Mouse (Mus musculus) left cerebral cortex, adult 18-20 months (tissue): ENCODE results near the gene Slc46a1. TPM values are rescaled to one million over a fixed set of nuclear protein-coding genes. Genes with fewer than 3 reads are reported as not detected.

Source experiments
- DNase-seq, 2 experiments: peaks; one replicate each; pipeline ENCODE4 v3.0.0; 2021 to 2022; ENCODE audit warnings: low spot score in 2 of 2, mixed read lengths in 1 of 2
- total RNA-seq, 2 experiments: library from RNA; stranded (reverse); gene quantifications; 2 replicates each; pipeline ENCODE4 v1.2.3; 2021

The Slc46a1 gene
- total RNA-seq, 2 experiments from 2014 or later, result 10.5 to 13.8 TPM

DNA sequence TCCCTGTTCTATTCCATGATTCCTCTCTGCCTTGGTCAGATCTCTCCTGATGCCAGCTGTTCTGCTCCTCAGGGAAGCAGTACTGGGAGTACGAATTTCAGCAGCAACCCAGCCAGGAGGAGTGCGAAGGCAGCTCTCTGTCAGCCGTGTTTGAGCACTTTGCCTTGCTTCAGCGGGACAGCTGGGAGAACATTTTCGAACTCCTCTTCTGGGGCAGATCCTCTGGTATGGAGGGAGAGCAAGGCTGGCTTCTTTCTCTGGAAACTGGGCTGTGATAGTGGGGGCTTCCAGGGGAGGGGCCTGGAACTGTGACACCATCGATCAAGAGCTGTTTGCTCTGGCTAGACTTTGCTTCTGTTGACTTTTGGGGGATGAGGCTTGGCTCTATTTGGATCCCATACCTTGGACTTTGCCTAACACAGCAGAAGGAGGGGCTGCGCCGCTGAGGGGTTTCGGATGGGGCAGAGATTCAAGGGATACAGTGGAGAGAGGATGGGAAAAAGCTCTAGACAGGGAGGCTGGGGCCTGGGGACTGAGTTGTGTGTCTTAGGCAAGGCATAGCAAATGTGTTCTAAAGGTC lies 35.2 kb downstream of the Slc46a1 start:
- no peak for DNase-seq

DNA sequence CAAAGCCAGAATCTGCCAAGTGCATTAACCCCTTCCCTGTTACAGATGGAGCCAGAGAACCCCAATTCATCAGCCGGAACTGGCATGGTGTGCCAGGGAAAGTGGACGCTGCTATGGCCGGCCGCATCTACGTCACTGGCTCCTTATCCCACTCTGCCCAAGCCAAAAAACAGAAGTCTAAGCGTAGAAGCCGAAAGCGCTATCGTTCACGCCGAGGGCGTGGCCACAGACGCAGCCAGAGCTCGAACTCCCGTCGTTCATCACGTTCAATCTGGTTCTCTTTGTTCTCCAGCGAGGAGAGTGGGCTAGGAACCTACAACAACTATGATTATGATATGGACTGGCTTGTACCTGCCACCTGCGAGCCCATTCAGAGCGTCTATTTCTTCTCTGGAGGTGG lies 36.0 kb downstream of the Slc46a1 start:
- no peak for DNase-seq

DNA sequence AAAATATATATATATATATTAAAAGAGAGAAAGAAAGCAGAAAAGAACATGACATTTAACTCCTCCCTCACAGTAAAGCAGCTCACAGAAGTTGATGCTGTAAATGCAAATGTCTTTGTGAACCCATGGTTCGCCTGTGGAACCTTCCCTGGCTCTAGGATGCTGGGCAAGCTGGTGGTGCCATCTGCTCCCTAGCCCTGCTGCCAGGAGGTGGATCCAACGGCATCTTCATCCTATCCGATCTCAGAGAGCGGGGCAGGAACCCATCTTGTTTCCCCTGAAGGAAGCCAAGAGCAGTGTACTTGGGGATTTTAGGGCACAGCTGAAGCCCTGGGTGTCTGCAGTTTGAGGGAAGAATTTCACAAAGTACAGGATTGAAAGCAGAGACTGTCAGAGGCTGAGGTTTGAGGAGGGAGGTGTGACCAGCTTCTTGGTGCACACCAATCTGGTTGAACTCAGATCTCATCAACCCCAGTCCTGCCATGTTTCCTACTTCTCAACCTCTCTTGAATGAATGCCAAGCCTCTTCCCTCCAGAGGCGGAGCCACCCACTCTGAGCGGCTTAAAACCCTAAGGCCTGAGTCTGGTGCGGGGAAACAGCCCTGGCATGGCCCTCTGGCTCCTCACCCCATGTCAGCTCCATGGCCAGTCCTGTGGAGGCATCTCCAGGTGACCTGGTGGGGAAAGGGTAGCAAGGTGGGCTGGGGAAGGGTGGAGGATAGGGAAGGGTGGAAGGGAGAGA lies 37.6 kb downstream of the Slc46a1 start, which contains the start of gene Sebox:
Gene Sebox, plus strand, starts transcription at position 539 of the 742 bp plus-strand sequence.
- no peak for DNase-seq

DNA sequence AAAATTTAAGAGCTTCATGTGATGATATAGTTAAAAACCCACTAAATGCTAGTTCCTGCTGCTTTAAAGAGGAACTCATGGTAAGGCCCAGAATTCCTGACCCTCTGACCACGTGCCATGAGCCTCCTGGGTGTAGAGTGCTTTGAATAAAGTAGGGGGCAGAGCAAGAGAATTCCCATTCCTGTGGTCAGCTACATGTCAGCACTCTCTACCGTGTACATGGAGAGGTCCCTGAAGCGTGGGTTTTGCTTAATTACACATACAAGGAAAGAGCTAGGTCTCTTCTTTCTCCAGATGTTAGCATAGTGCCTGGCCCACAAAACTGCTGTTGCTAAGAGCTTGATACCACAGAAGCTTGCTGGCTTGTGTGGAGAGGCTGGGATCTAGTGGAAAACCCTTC lies 39.9 kb downstream of the Slc46a1 start:
- DNase-seq, result no peak

DNA sequence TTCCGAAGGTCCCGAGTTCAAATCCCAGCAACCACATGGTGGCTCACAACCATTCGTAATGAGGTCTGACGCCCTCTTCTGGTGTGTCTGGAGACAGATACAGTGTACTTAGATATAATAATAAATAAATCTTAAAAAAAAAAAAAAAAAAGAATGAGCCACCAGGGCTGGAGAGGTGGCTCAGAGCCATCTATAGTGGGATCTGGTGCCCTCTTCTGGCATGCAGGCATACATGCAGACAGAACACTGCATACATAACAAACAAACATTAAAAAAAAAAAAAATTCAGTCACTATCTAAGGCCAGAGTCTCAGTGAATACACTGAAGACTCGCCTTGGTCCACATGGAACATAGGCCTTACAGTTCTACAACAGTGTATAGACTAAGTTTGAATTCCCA lies 43.7 kb downstream of the Slc46a1 start:
- DNase-seq, result no peak

DNA sequence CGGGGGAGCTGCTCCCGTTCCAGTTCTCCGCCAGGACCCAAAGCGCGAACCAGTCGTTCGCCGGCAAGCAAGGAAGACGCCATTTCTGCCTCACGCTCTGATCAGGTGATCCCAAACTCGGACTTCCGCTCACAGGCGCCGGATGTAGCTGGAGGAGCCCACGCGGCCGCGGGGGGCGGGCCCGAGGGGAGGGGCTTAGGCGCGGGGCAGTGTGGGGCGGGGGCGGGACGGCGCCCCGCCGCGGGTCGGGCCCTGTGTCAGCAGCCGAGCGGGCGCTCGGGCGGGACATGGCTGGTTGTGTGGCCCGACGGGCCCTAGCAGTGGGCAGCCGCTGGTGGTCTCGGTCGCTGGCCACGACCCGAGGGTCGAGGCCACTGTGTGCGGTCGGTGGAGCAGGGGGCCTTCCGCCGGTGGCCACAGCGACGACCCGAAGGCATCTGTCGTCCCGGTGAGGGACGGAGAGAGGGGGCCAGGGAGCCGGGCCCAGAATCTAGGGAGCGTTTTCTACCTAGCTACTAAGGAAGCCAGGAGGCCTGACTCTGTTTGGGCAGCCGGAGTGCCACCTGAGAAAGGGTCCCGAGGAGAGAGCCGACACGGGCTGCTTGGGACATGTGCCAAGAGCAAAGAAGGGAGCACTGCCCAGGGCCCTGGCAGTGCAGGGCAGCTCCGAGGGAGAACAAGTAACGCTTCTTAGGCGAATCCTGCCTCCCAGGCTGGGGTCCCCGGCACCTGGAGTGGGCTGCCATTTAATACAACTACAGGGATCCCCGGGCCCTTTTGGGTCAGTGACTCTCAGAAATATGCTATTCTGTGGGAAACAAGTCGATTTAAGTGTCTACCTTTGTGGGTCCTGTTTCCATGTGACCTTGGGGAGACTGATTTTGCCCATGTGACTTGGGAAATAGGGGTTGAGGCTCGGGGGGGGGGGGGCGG lies 46.8 kb downstream of the Slc46a1 start, which contains the start of the genes Tmem199 and Poldip2:
Gene Tmem199, minus strand, starts transcription at position 148 of the 933 bp plus-strand sequence.
Gene Poldip2, plus strand, starts transcription at position 169 of the 933 bp plus-strand sequence.
- DNase-seq, result peak; percentile 85 to 91

DNA sequence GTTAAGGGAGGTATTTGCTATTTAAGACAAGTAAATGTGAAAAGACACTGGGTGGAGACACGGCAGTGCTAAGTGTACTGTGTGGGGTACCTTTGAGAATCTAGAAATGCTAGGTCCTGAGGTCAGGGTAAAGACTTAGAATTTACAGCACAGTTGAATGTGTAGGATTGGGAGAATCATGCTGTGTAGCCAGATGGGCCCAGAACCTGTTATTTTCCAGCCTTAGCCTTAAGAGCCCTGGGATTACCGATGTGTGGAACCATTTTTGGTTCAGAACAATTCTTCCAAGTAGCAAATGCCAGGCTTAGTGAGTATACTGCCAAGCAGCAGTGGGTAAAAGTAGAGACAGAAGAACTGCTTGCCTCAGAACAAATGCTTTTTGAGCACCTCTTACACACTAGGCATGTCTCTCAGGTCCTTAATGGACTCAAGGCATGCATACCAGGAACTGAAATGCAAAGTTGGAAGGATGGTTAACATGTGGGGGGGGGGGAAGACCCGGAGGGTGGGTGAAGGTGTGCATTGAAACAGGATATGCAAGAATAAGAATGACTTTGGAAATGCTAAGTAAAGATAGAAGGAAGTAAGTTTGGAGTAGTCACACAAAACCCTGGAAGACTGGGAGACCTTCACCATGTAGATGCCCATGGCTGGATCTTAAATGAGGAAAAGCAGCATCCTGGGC lies 47.8 kb downstream of the Slc46a1 start:
- DNase-seq, result no peak

DNA sequence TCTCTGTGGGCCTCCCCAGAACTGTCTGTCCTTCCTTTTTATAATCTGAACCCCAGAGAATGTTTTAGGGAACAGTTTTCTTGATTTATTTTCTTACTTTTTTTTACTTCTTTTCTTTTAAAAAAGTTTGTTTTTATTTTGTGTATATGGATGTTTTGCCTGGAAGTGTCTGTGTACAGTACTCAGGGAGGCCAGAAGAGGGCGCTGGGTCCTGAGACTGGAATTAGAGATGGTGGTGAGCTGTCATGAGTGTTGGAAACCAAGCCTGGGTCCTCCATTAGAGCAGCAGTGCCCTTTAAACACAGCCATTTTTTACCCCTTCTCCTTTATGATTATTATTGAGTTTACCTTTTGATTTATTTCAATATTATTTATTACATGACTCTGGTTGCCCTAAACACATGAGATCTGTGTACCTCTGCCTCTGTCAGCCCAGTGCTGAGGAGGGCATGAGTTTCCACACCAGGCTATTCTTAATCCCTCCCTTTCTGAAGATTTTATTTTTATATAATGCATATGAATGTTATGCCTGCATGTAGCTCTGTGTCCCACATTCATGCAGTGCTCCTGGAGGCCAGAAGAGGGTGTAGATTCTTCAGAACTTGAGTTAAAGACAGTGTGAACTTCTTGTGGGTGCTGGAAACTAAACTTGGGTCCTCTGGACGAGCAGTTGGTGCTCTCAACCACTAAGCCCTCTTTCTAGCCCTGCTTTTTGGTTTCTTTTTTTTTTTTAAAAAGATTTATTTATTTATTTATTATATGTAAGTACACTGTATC lies 50.2 kb downstream of the Slc46a1 start:
- no peak for DNase-seq

DNA sequence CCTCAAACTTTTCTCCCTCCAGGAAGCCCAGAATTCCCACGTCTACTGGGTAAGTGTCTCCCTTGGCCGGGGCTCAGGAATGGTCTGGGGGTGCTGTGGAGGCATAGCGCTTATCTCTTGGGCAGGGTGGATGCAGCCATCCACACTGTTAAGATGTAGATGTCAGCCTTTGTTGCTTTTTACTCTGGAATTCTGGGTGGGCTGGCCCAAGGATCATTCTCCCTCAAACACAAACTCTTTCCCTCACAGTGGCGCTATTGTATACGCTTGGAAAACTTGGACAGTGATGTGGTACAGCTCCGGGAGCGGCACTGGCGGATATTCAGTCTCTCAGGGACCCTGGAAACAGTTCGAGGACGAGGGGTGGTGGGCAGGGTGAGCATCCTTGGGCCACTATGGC lies 53.4 kb downstream of the Slc46a1 start:
- DNase-seq, result no peak

Other genes with a start within 250 kb of the Slc46a1 start
- 10 to 100 TPM; 65.2 to 68.1 TPM for gene Sdf2, start 220.0 kb upstream of the Slc46a1 start, total RNA-seq
- gene Supt6, start 219.7 kb upstream of the Slc46a1 start, total RNA-seq, result 10 to 100 TPM; 93.8 to 96.5 TPM
- gene 2610507B11Rik, start 203.9 kb upstream of the Slc46a1 start, total RNA-seq, result 100 to 1,000 TPM; 165 to 170 TPM
- 10 to 100 TPM; 18.3 to 20.0 TPM for gene BC030499, start 174.9 kb upstream of the Slc46a1 start, total RNA-seq
- 10 to 100 TPM in 1 of 2 experiments, 1 to 10 TPM in 1; 9.8 to 11.3 TPM for gene Spag5, start 164.2 kb upstream of the Slc46a1 start, total RNA-seq
- 100 to 1,000 TPM; 733 to 876 TPM for gene Aldoc, start 142.7 kb upstream of the Slc46a1 start, total RNA-seq
- gene Pigs, start 137.3 kb upstream of the Slc46a1 start, total RNA-seq, result 10 to 100 TPM; 58.4 to 61.2 TPM
- 10 to 100 TPM; 32.5 to 35.5 TPM for gene Unc119, start 122.2 kb upstream of the Slc46a1 start, total RNA-seq
- not detected for gene Foxn1, start 79.1 kb upstream of the Slc46a1 start, total RNA-seq
- gene Slc13a2, start 43.5 kb upstream of the Slc46a1 start, total RNA-seq, result not detected
- gene Sarm1, start 32.1 kb downstream of the Slc46a1 start, total RNA-seq, result 10 to 100 TPM; 31.3 to 32.5 TPM
- gene Vtn, start 33.4 kb downstream of the Slc46a1 start, total RNA-seq, result 10 to 100 TPM; 75.1 to 84.9 TPM
- gene Sebox, start 37.8 kb downstream of the Slc46a1 start, total RNA-seq, result under 1 TPM; 0.49 to 0.93 TPM
- gene Tmem199, start 46.5 kb downstream of the Slc46a1 start, total RNA-seq, result 10 to 100 TPM; 44.2 to 45.6 TPM
- 100 to 1,000 TPM; 106 to 118 TPM for gene Poldip2, start 46.5 kb downstream of the Slc46a1 start, total RNA-seq
- gene Tnfaip1, start 70.6 kb downstream of the Slc46a1 start, total RNA-seq, result 10 to 100 TPM; 35.3 to 36.7 TPM
- gene Ift20, start 70.7 kb downstream of the Slc46a1 start, total RNA-seq, result 10 to 100 TPM; 81.6 to 85.9 TPM
- 10 to 100 TPM; 20.5 to 24.6 TPM for gene Tmem97, start 85.1 kb downstream of the Slc46a1 start, total RNA-seq
- 100 to 1,000 TPM; 103 to 113 TPM for gene Nlk, start 231.7 kb downstream of the Slc46a1 start, total RNA-seq